Mouse (Mus musculus): ENCODE results near the gene Hoxa3.

GRCm38 (mm10) chr6:52223939-52224760 is 11.0 kb upstream of the Hoxa3 start:
- TF ChIP-seq CTCF (conservative IDR thresholded peaks at IDR 0.05; ENCODE audit: low read length) (no peak), POU5F1 (IDR thresholded peaks at IDR 0.05; ENCODE audit: borderline replicate concordance, low read length) (no peak)
